Mouse (Mus musculus) lung, postnatal 0 days (tissue): ENCODE data around the gene Tmem41b. TPM values are rescaled to one million over a fixed set of nuclear protein-coding genes. Genes with fewer than 3 reads are reported as not detected.

Experiments
- ATAC-seq: fragments of 200-750 bp; cut with Nextera tagmentation; 2 replicates; pipeline ENCODE4 v1.8.0; 2017; ENCODE audit warnings: moderate library complexity
- DNase-seq: peaks from one replicate; pipeline ENCODE4 v3.0.0-alpha.2; 2016; ENCODE audit warnings: low spot score
- H3K27ac ChIP-seq: fragments of 300-500 bp; sonication (generic); 2 replicates; pipeline ENCODE4 v1.5.1; 2014; ENCODE audit warnings: antibody characterized with exemption, mild to moderate bottlenecking, low read length, mixed read lengths
- H3K27me3 ChIP-seq: fragments of 300-500 bp; sonication (generic); replicated peaks from 2 replicates; pipeline ENCODE4 v1.6.1; 2014; ENCODE audit warnings: low read length, mixed read lengths; ENCODE audit not compliant: insufficient read depth
- H3K36me3 ChIP-seq: fragments of 300-500 bp; sonication (generic); 2 replicates; pipeline ENCODE4 v1.6.1; 2014; ENCODE audit warnings: low read length, mixed read lengths; ENCODE audit not compliant: insufficient read depth
- H3K4me1 ChIP-seq: fragments of 300-500 bp; sonication (generic); 2 replicates; pipeline ENCODE4 v1.6.1; 2014; ENCODE audit warnings: antibody characterized with exemption, low read depth, low read length, mixed read lengths; ENCODE audit not compliant: insufficient read depth
- H3K4me2 ChIP-seq: fragments of 300-500 bp; sonication (generic); replicated peaks from 2 replicates; pipeline ENCODE4 v1.6.1; 2014; ENCODE audit warnings: low read depth, mild to moderate bottlenecking, low read length, moderate library complexity, mixed read lengths
- H3K4me3 ChIP-seq: fragments of 300-500 bp; sonication (generic); 2 replicates; pipeline ENCODE4 v1.5.1; 2014; ENCODE audit warnings: low read depth, low read length
- H3K9ac ChIP-seq: fragments of 300-500 bp; sonication (generic); replicated peaks from 2 replicates; pipeline ENCODE4 v1.6.1; 2014; ENCODE audit warnings: low read depth, mild to moderate bottlenecking
- H3K9me3 ChIP-seq: fragments of 300-500 bp; sonication (generic); 2 replicates; pipeline ENCODE4 v1.6.1; 2016; ENCODE audit warnings: low read length, mixed read lengths
- CTCF ChIP-seq: IDR thresholded peaks from 2 replicates; pipeline ENCODE4 v1.5.1; 2016; ENCODE audit warnings: antibody characterized with exemption, mild to moderate bottlenecking
- EP300 ChIP-seq: IDR thresholded peaks from 2 replicates; pipeline ENCODE4 v1.6.1; 2016; ENCODE audit warnings: antibody characterized with exemption, mild to moderate bottlenecking, control low read depth
- WGBS: fragments of 180-500 bp; shearing (Covaris S2); extraction: QIAGEN DNeasy Blood & Tissue Kit; methylation state at CpG from one replicate; pipeline ENCODE4 v1.1.7; 2014; 5-methylcytosine and 5-hydroxymethylcytosine counted together
- polyA plus RNA-seq: library from polyadenylated mRNA; unstranded; fragments of >200 nt; fragmentation: Nextera tagmentation; extraction: Ambion mirVana; gene quantifications from 2 replicates; pipeline ENCODE4 v1.2.1, GENCODE M21; 2015

Gene Tmem41b
- polyA plus RNA-seq, 1 experiment from 2014 or later: 71.9 TPM

DNA sequence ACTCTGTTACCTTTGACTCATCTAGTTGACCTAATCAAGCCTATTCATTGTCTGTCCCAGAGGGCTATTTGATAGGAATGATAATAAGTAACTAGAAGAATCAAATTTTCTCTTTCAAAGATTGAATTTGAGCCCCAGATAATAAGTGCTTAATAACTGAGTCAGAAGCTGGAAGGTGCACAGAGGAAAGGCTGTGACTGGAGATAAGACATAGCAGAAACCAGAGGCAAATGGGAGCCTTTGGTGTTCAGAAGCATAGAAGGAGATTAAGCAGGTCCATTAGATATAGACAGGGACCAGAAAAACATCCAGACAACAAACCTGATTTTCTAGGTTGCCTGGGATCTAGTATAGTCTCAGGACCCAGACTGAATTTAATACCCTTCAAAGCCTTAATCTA, 19.2 kb upstream of the Tmem41b start:
- no peak for ATAC-seq
- no peaks in the 10 kb centered on the region for H3K27me3 ChIP-seq
- no peaks in the 10 kb centered on the region for H3K9me3 ChIP-seq

DNA sequence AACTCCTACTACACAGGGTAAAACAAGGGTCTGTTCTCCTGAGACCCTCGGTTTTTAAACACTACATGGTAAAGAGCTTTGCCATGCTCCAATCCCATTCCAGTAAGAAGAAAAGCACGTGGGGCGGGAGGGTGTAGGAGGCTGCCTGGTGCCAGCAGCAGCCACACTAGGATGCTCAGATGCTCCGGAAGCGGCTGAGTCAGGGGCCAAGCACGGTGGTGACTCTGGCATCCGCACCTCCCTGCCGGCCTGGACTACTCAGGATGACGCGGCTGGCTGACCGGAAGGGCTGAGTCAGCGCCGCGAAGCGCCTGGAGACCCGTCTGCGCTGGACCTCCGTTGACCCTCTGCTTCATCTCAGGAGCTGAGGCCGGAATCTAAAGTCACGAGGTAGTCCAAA, 16.2 kb upstream of the Tmem41b start:
- peak; percentile 97 for ATAC-seq

More for the DNA sequence above, 19.2 kb upstream of the Tmem41b start:
- Histone ChIP-seq H3K36me3 (no peaks in the 10 kb centered on the region), H3K4me1 (no peaks in the 10 kb centered on the region), H3K4me2 (no peak overlapping the region), H3K27ac (no peak overlapping the region), H3K9ac (no peak overlapping the region), H3K4me3 (no peak overlapping the region)
- no peak for TF ChIP-seq EP300
- no peak for TF ChIP-seq CTCF
- DNase-seq: no peak

DNA sequence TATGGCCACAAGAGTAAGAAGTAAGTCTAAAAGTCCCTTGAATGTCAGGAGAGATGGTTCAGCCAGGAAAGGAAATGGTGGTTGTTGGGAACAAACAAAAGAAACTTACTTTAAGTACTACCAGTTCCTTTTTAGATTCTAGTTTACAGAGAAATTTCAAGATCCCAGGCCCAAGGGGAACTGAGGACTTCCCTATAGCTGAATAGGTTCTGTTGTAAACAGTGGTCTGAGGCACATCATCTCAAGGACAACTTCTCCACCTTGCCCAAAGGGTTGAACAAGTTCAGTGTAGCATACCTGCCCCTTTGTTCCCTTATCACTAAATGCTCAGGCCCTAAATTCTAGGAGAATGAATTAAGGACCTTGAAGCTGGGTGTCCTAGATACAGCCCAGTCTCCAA, 15.4 kb upstream of the Tmem41b start:
- Histone ChIP-seq H3K4me1 (no peaks in the 10 kb centered on the region), H3K9ac (no peak overlapping the region), H3K4me2 (no peak overlapping the region), H3K27me3 (no peaks in the 10 kb centered on the region), H3K9me3 (no peaks in the 10 kb centered on the region), H3K36me3 (no peaks in the 10 kb centered on the region), H3K27ac (no peak overlapping the region), H3K4me3 (no peak overlapping the region)
- TF ChIP-seq CTCF: no peak
- TF ChIP-seq EP300: no peak
- ATAC-seq: no peak
- no peak for DNase-seq

More for the DNA sequence above, 16.2 kb upstream of the Tmem41b start:
- Histone ChIP-seq H3K4me2 (peak overlapping the region; percentile 33; the same call in 1 of the 2 replicates), H3K4me1 (no peaks in the 10 kb centered on the region), H3K9me3 (no peaks in the 10 kb centered on the region), H3K27ac (no peak overlapping the region), H3K36me3 (no peaks in the 10 kb centered on the region), H3K4me3 (no peak overlapping the region), H3K9ac (no peak overlapping the region), H3K27me3 (no peaks in the 10 kb centered on the region)
- peak; percentile 75 for DNase-seq
- TF ChIP-seq CTCF (no peak), EP300 (no peak)
- 7% methylated on average over 20 of the region's 20 CpGs for WGBS

DNA sequence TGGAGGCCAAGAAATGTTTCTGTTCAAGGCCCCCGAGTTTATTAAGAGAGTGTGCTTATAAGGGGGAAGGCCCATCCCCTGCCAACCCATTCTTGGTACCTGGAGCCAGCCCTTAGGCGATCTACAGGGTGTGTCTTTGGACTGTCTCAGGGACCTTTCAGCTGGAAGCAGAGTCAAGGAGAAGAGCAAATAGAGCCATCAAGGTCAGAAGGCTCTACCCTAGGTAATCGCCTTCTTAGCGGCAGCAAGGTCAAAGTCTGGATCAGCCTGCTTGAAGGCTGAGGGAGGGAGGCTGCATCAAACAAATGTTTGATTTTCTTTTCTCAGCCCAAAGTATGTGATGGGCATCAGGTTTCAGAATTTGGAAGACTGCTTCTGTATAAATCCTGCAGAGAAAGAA, 11.7 kb upstream of the Tmem41b start:
- H3K4me3 ChIP-seq: no peak overlapping the region
- 73% methylated on average over 4 of the region's 4 CpGs for WGBS
- H3K4me1 ChIP-seq: no peaks in the 10 kb centered on the region
- H3K9ac ChIP-seq: no peak overlapping the region
- TF ChIP-seq CTCF: no peak
- TF ChIP-seq EP300: no peak
- H3K4me2 ChIP-seq: no peak overlapping the region
- no peak overlapping the region for H3K27ac ChIP-seq
- DNase-seq: no peak
- no peaks in the 10 kb centered on the region for H3K27me3 ChIP-seq
- ATAC-seq: no peak
- no peaks in the 10 kb centered on the region for H3K9me3 ChIP-seq
- no peaks in the 10 kb centered on the region for H3K36me3 ChIP-seq

DNA sequence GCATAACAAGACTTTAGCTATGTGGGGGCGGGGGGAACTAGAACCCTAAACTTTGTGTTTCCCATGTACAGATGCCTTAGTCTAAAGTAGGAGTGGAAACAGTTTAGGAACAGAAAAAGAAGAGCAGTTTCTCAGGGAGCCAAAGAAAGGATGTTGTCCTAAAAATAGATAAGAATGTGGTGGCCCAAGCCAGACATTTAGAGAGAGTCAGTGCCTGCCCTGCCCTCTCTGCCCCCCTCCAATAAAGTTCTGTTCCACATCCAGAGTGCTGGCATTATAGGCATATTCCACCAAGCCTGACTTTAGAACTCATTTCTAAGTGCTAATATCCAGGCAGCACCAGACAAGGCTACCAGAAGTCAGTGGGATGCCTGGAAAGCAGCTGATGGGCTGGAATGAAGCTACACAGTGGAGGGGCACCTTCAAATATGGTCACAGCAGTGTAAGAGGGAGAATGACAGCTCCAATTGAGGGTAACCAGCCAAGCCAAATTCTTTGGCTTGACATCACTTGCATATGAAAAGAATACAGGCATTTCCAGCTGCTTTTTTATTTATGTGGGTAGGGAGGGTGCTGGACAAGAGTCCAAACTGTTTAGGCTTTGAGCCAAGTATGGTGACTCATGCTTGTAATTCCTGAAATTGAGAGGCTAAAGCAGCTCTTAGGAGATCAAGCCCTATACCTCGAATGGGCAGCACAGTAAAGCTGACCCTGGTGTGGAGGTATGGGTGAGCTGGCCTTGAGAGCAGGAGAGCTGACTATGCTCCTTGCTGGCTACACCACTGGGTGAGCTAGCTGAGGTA, 6.6 kb upstream of the Tmem41b start:
- no peak overlapping the region for H3K4me3 ChIP-seq
- H3K27me3 ChIP-seq: no peaks in the 10 kb centered on the region
- 46% methylated on average over 2 of the region's 2 CpGs for WGBS
- no peaks in the 10 kb centered on the region for H3K9me3 ChIP-seq
- ATAC-seq (peak; percentile 91), DNase-seq (peak; percentile 91)
- H3K4me2 ChIP-seq: no peak overlapping the region
- TF ChIP-seq EP300: peak; percentile 70
- no peak for TF ChIP-seq CTCF
- no peak overlapping the region for H3K9ac ChIP-seq
- peaks cover 3% of the 10 kb centered on the region; the same call in 1 of the 2 replicates for H3K4me1 ChIP-seq
- peak overlapping the region; percentile 45; the same call in 1 of the 2 replicates for H3K27ac ChIP-seq
- H3K36me3 ChIP-seq: no peaks in the 10 kb centered on the region

DNA sequence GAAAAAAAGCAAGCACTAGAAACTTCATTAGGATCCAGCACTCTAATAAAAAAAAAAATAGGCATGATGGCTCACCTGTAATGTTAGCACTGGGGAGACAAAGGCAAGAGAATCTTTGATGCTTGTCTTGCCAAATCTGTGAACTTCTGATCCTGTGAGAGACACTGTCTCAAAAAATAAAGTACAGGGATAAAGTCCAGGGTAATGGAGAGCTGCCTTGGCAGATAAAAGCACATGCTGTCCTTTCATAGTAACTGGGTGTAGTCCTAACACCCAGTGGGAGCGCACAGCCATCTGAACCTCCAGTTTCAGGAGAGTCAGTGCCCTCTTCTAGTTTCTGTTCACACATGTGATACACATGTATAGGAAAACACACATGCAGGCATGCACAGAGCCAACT, 4.6 kb upstream of the Tmem41b start:
- H3K27me3 ChIP-seq: no peaks in the 10 kb centered on the region
- H3K9me3 ChIP-seq: no peaks in the 10 kb centered on the region
- DNase-seq (no peak), ATAC-seq (no peak)
- H3K9ac ChIP-seq: no peak overlapping the region
- no peak overlapping the region for H3K4me3 ChIP-seq
- WGBS: 100% methylated on average over 1 of the region's 1 CpGs
- no peaks in the 10 kb centered on the region for H3K36me3 ChIP-seq
- no peak overlapping the region for H3K27ac ChIP-seq
- H3K4me1 ChIP-seq: peaks cover 3% of the 10 kb centered on the region; the same call in 1 of the 2 replicates
- no peak overlapping the region for H3K4me2 ChIP-seq
- TF ChIP-seq CTCF (no peak), EP300 (no peak)
